Comparison of ENCODE assay signal across 27 mouse cellular contexts in the genomic region with DNA sequence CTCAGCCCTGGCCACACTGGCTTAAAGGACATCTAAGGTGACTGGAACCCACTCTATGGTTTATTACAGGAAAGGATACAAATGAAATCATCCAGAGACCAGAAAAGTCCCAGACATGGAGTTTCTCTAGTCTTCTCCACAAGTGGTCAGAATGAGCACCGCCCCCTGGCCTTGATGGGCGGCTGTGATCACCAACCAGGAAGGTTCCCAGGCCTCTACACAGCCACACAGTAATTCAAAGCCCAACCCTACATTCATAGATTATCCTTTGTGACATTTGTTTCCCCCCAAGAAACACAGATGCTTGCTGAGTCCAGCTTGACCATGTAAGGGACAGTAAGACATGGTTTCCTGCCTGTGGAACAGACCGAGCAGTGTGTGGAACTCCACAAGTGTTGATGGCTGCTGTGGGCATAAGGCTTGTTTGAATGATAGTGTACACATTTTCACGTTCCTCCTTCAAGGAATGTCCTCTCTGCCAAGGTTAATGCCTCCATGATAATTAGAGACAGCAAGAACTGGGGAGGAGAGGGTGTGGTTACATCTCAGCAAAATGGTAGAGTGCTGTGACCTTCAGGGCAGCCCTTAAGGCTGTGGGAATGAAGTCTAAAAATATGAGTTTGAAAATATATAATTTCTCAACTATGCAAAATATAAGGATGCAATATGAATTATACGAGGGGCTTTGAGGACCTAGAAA. TPM values are rescaled to one million over a fixed set of nuclear protein-coding genes. Genes with fewer than 3 reads are reported as not detected.
"Had no signal": no experiment of that assay in that cellular context is flagged by ENCODE, and none has a peak within 500 bp of the region (broad histone marks: within the 10 kb centered on the region; RNA-seq: fewer than 3 reads in every experiment).

No protein-coding gene starts in this region.

- H3K4me3 ChIP-seq: gastrocnemius, adult 2 months; heart, embryonic 10.5 days; heart, embryonic 12.5 days; hindbrain, embryonic 10.5 days; hindbrain, embryonic 12.5 days; hindbrain, embryonic 15.5 days; kidney, embryonic 15.5 days; limb, embryonic 13.5 days; limb, embryonic 15.5 days; liver, embryonic 12.5 days had no signal

- H3K27me3 ChIP-seq: heart, embryonic 12.5 days; hindbrain, embryonic 12.5 days; hindbrain, embryonic 15.5 days; limb, embryonic 13.5 days; limb, embryonic 15.5 days; liver, embryonic 12.5 days had no signal

- H3K36me3 ChIP-seq: heart, embryonic 10.5 days; heart, embryonic 12.5 days; hindbrain, embryonic 10.5 days; hindbrain, embryonic 12.5 days; hindbrain, embryonic 15.5 days; kidney, embryonic 15.5 days; limb, embryonic 13.5 days; limb, embryonic 15.5 days; liver, embryonic 12.5 days had no signal

- H3K4me1 ChIP-seq: heart, embryonic 10.5 days; heart, embryonic 12.5 days; hindbrain, embryonic 12.5 days; hindbrain, embryonic 15.5 days; kidney, embryonic 15.5 days; limb, embryonic 13.5 days; limb, embryonic 15.5 days; liver, embryonic 12.5 days had no signal

- ATAC-seq: hindbrain, postnatal 0 days; intestine, embryonic 16.5 days; liver, embryonic 12.5 days had no signal

- DNase-seq: gastrocnemius, adult 2 months; gastrocnemius, postnatal 10 days; gastrocnemius, postnatal 25 days; heart, adult 18-20 months; heart, postnatal 10 days; heart, postnatal 4 days; kidney, adult 11 months; kidney, adult 2 months; kidney, adult 9 months; kidney, postnatal 14 days; kidney, postnatal 36 days; layer of hippocampus, adult 9-11 months; layer of hippocampus, postnatal 36 days; left cerebral cortex, postnatal 4 days had no signal

- H3K4me2 ChIP-seq: heart, embryonic 12.5 days; hindbrain, embryonic 12.5 days; hindbrain, embryonic 15.5 days; kidney, embryonic 15.5 days; limb, embryonic 13.5 days; limb, embryonic 15.5 days; liver, embryonic 12.5 days had no signal

- H3K27ac ChIP-seq: gastrocnemius, adult 2 months; heart, embryonic 10.5 days; hindbrain, embryonic 10.5 days; hindbrain, embryonic 12.5 days; hindbrain, embryonic 15.5 days; hindbrain, postnatal 0 days; kidney, embryonic 15.5 days; kidney, postnatal 0 days; limb, embryonic 13.5 days; limb, embryonic 15.5 days; liver, embryonic 12.5 days had no signal

- H3K9ac ChIP-seq: heart, embryonic 12.5 days; hindbrain, embryonic 12.5 days; hindbrain, embryonic 15.5 days; kidney, embryonic 15.5 days; limb, embryonic 13.5 days; limb, embryonic 15.5 days; liver, embryonic 12.5 days had no signal

- H3K9me3 ChIP-seq: heart, embryonic 10.5 days; heart, embryonic 12.5 days; hindbrain, embryonic 12.5 days; hindbrain, embryonic 15.5 days; limb, embryonic 13.5 days; limb, embryonic 15.5 days; liver, embryonic 12.5 days had no signal

RNA-seq across cellular contexts. Expression of gene Chrnb4, which starts 54.5 kb away (rescaled TPM):
- polyA plus RNA-seq: liver, adult 2 months had no signal
